Mouse (Mus musculus) layer of hippocampus, adult 18-20 months (tissue): ENCODE measurements around the gene Aprt. TPM values are rescaled to one million over a fixed set of nuclear protein-coding genes. Genes with fewer than 3 reads are reported as not detected.

ENCODE experiments used
- DNase-seq, 2 experiments: peaks; one replicate each; pipeline ENCODE4 v3.0.0; 2022; ENCODE audit warnings: low spot score in 2 of 2
- total RNA-seq, 2 experiments: library from RNA; stranded (reverse); gene quantifications; 2 replicates each; pipeline ENCODE4 v1.2.3; 2021

Gene Aprt
- total RNA-seq, 2 experiments from 2014 or later = 58.1 to 61.6 TPM

GRCm38 (mm10) chr8:122564363-122565352, 12.1 kb downstream of the Aprt start:
- DNase-seq = no peak

- no peak for DNase-seq
Observed at GRCm38 (mm10) chr8:122561199-122561598, 15.5 kb downstream of the Aprt start.

- DNase-seq = no peak
Observed at GRCm38 (mm10) chr8:122558671-122559349, 17.9 kb downstream of the Aprt start.

GRCm38 (mm10) chr8:122557248-122558038, 19.3 kb downstream of the Aprt start:
- no peak for DNase-seq

GRCm38 (mm10) chr8:122556030-122557009, 20.4 kb downstream of the Aprt start:
- DNase-seq = no peak

- DNase-seq = peak; percentile 69 to 81
Observed at GRCm38 (mm10) chr8:122554786-122555185, 21.9 kb downstream of the Aprt start.

- peak; percentile 49 to 79 for DNase-seq
Observed at GRCm38 (mm10) chr8:122551265-122552051, 25.3 kb downstream of the Aprt start, which contains the start of gene Piezo1. Piezo1 (minus strand) TSS chr8:122551329.

- no peak for DNase-seq
Observed at GRCm38 (mm10) chr8:122550995-122551264, 25.8 kb downstream of the Aprt start.

GRCm38 (mm10) chr8:122550234-122550994, 26.3 kb downstream of the Aprt start:
- DNase-seq = no peak

- no peak for DNase-seq
Observed at GRCm38 (mm10) chr8:122548891-122549439, 27.7 kb downstream of the Aprt start.

GRCm38 (mm10) chr8:122548331-122548730, 28.4 kb downstream of the Aprt start:
- no peak for DNase-seq

- no peak for DNase-seq
Observed at GRCm38 (mm10) chr8:122547815-122548214, 28.9 kb downstream of the Aprt start.

GRCm38 (mm10) chr8:122546811-122547453, 29.8 kb downstream of the Aprt start:
- DNase-seq = no peak

- DNase-seq = no peak
Observed at GRCm38 (mm10) chr8:122546066-122546755, 30.5 kb downstream of the Aprt start.

- DNase-seq = no peak
Observed at GRCm38 (mm10) chr8:122544138-122544537, 32.6 kb downstream of the Aprt start.

GRCm38 (mm10) chr8:122538310-122539076, 38.2 kb downstream of the Aprt start:
- no peak for DNase-seq

- DNase-seq = no peak
Observed at GRCm38 (mm10) chr8:122537812-122538211, 38.9 kb downstream of the Aprt start.
